Mouse (Mus musculus): ENCODE results near the gene Hand2.

DNA sequence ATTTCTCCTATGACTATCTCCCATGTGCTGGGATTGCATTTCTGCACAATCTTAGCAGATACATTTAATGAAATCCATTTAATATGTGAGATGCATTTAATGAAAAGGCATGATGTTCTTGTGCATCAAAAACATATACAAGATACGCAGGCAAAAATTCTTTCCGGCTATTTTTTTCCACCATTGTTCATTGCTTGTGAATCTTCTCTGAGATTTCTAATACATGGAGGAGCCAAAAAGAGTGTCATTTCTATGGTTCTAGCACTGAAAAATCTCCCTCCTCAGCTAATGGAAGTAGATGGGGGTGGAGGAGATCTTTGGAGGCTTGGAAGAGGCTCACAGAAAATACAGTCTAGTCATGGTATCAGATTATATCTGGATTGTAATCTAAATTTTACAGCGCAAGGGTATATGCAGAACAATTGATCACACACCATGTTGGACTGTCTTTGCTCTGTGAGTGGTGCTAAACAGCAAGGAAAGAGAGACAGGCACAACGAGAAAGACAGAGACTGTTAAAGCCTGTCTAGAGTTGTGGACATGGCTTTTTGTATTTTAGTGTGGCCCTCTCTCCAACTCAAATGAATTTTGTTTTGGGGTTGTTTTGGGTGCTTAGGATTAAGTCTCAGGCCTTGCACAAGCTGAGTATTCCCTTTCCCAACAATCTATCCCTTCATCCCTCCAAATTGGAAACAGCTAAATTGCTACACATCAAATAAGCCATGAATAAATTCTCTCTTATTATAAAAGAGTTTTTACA is 16.7 kb downstream of the Hand2 start:
- TF ChIP-seq POLR2A (IDR thresholded peaks at IDR 0.05; ENCODE audit: insufficient read depth, low read depth, low read length) (no peak), CTCF (IDR thresholded peaks at IDR 0.05; ENCODE audit: insufficient read depth, low read depth, low read length) (no peak)

All from olfactory bulb, adult 2 months (tissue).